Mouse (Mus musculus) forebrain, postnatal 0 days (tissue): ENCODE measurements at regions not wholly inside any gene's neighbourhood (a gene's known extent, or its start where the extent isn't known, plus 50 kb on each side); places are given as distances from the start of the nearest gene placed in this dataset.
A peak's percentile ranks its signal among the peaks of the same experiment; 100 is the strongest.

Source experiments
- ATAC-seq: fragments of 200-750 bp; cut with Nextera tagmentation; 2 replicates; pipeline ENCODE4 v1.8.0; 2017; ENCODE audit warnings: mild to moderate bottlenecking, moderate library complexity
- DNase-seq: peaks from one replicate; pipeline ENCODE4 v3.0.0-alpha.2; 2015
- H3K27ac ChIP-seq: fragments of 300-500 bp; sonication (generic); 2 replicates; pipeline ENCODE4 v1.5.1; 2014; ENCODE audit warnings: low read depth, mild to moderate bottlenecking, antibody characterized with exemption, low read length, moderate library complexity, mixed read lengths
- H3K27me3 ChIP-seq: fragments of 300-500 bp; sonication (generic); 2 replicates; pipeline ENCODE4 v1.6.1; 2014; ENCODE audit warnings: mild to moderate bottlenecking, low read length, mixed read lengths; ENCODE audit not compliant: insufficient read depth
- H3K36me3 ChIP-seq: fragments of 300-500 bp; sonication (generic); 2 replicates; pipeline ENCODE4 v1.6.1; 2014; ENCODE audit warnings: mild to moderate bottlenecking, moderate library complexity; ENCODE audit not compliant: insufficient read depth
- H3K4me1 ChIP-seq: fragments of 300-500 bp; sonication (generic); 2 replicates; pipeline ENCODE4 v1.6.1; 2014; ENCODE audit warnings: antibody characterized with exemption; ENCODE audit not compliant: insufficient read depth
- H3K4me2 ChIP-seq: fragments of 300-500 bp; sonication (generic); 2 replicates; pipeline ENCODE4 v1.6.1; 2014; ENCODE audit warnings: low read depth, mild to moderate bottlenecking, moderate library complexity
- H3K4me3 ChIP-seq: fragments of 300-500 bp; sonication (generic); 2 replicates; pipeline ENCODE4 v1.5.1; 2014; ENCODE audit warnings: low read depth, low read length, mixed read lengths
- H3K9ac ChIP-seq: fragments of 300-500 bp; sonication (generic); 2 replicates; pipeline ENCODE4 v1.6.1; 2014; ENCODE audit warnings: mild to moderate bottlenecking
- H3K9me3 ChIP-seq: fragments of 300-500 bp; sonication (generic); 2 replicates; pipeline ENCODE4 v1.6.1; 2016; ENCODE audit warnings: low read length
- CTCF ChIP-seq: sonication (generic); IDR thresholded peaks from 2 replicates; pipeline ENCODE4 v1.5.1; 2016; ENCODE audit warnings: antibody characterized with exemption, control low read depth, low read depth
- WGBS: fragments of 180-500 bp; shearing (Covaris S2); extraction: QIAGEN DNeasy Blood & Tissue Kit; methylation state at CpG from one replicate; pipeline ENCODE4 v1.1.7; 2014; 5-methylcytosine and 5-hydroxymethylcytosine counted together

DNA sequence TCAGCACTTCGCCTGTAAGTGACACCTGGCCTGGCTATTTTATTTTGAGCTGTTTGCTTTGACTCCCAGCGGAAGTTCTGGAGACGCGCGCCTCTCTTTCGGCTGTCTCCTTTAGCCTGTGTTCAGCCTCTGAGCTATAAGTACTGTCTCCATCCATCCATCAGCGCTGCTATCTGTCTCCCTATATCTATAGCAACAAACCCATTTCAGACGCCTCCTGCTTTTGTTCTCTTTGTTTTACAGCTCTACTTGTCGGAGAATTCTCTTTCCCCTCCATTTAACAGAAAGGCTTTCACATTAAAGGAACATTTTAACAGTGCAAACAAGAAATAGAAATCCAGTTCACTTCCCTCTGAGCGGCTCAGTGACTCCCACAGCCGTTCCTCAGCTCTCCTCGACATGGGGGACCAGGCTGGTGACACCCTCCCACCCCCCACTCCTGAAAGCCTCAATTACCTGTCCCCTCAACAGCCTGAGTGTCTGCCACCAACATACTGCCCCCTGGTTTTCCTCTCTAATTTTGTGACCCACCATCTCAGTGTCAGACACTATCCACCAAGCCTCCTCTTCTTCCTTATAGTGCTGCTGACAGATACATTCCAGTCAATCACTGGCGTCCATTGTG, 682.7 kb downstream of the Gm9195 start:
- TF ChIP-seq CTCF: no peak
- no peaks in the 10 kb centered on the region for H3K27me3 ChIP-seq
- 50% methylated on average over 13 of the region's 13 CpGs for WGBS
- DNase-seq: no peak
- H3K9me3 ChIP-seq: no peaks in the 10 kb centered on the region
- ATAC-seq: 0 out of 2 replicates have a peak, but pooled peaks have one; percentile 53
- no peak overlapping the region for H3K9ac ChIP-seq
- H3K4me1 ChIP-seq: no peaks in the 10 kb centered on the region
- H3K4me3 ChIP-seq: no peak overlapping the region
- H3K4me2 ChIP-seq: no peak overlapping the region
- H3K36me3 ChIP-seq: no peaks in the 10 kb centered on the region
- no peak overlapping the region for H3K27ac ChIP-seq

DNA sequence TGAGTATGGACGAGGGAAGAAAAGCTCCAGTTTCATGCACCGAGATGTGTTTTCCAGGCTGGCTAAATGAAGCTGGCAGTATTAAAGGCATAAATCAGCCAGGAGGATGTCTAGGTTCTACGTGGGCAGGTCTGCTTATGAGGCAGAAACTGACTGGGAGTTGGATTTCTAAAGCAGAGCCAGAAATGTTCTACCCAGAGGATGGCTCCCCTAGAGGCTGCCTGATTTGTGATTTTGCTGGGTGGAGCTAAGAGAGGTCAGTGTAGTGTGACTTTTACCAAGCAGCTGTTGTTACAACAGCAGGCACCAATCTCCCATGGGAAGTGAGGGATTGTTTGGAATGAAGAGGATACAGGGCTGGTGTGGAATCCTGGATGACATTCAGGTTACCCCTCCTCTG, 686.0 kb downstream of the Gm9195 start:
- H3K4me1 ChIP-seq: no peaks in the 10 kb centered on the region
- no peak for DNase-seq
- no peak overlapping the region for H3K9ac ChIP-seq
- 69% methylated on average over 3 of the region's 3 CpGs for WGBS
- no peaks in the 10 kb centered on the region for H3K36me3 ChIP-seq
- no peak for ATAC-seq
- no peaks in the 10 kb centered on the region for H3K9me3 ChIP-seq
- H3K4me3 ChIP-seq: no peak overlapping the region
- TF ChIP-seq CTCF: no peak
- H3K27ac ChIP-seq: no peak overlapping the region
- H3K27me3 ChIP-seq: no peaks in the 10 kb centered on the region
- no peak overlapping the region for H3K4me2 ChIP-seq

DNA sequence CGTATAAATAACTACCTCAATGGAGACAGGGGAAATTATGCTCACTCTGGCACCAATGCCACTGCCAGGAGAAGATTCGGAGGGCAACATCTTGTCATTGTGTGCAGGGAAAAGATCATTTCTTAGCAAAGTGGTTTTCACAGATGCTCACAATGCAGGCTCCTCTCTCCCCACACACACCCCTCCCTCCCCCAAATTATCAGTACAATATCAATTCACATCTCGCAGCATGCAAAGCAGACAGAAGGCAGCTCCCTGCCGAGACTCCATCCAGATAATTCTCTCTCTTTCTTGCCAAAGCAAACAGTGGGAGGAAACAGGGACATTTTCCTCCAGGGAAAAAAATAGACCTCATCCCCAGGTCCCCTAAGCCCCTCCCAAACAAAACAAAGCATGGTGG, 691.8 kb downstream of the Gm9195 start:
- Histone ChIP-seq H3K27me3 (no peaks in the 10 kb centered on the region), H3K4me3 (no peak overlapping the region), H3K36me3 (no peaks in the 10 kb centered on the region), H3K9ac (no peak overlapping the region), H3K4me1 (no peaks in the 10 kb centered on the region), H3K27ac (peak overlapping the region; percentile 45; the same call in 1 of the 2 replicates), H3K9me3 (no peaks in the 10 kb centered on the region), H3K4me2 (no peak overlapping the region)
- WGBS: 22% methylated on average over 4 of the region's 4 CpGs
- ATAC-seq: peak; percentile 66
- DNase-seq: peak; percentile 56
- TF ChIP-seq CTCF: no peak

DNA sequence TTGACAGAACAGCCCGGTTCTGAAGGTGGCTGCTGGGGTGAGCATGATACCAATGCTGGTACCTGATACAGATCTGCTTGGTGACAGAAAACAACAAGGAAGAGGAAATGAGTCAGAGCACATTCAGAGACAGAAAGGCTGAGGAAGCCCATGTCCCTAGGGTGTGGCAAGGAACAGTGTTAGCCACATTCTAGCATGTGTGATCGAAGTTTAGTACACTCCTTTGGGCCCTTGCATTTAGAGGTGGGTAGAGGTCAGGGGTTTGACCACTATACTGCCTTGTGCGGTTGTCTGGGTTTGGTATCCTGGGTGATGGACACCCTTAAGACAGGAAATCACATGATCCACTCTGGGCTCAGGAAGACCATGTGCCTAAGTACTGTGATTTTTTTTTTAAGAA, 695.9 kb downstream of the Gm9195 start:
- ATAC-seq (no peak), DNase-seq (no peak)
- no peak for TF ChIP-seq CTCF
- no peaks in the 10 kb centered on the region for H3K27me3 ChIP-seq
- H3K36me3 ChIP-seq: no peaks in the 10 kb centered on the region
- H3K4me1 ChIP-seq: no peaks in the 10 kb centered on the region
- no peak overlapping the region for H3K27ac ChIP-seq
- no peaks in the 10 kb centered on the region for H3K9me3 ChIP-seq
- H3K4me2 ChIP-seq: no peak overlapping the region
- no peak overlapping the region for H3K9ac ChIP-seq
- no peak overlapping the region for H3K4me3 ChIP-seq
- 81% methylated on average over 3 of the region's 3 CpGs for WGBS

DNA sequence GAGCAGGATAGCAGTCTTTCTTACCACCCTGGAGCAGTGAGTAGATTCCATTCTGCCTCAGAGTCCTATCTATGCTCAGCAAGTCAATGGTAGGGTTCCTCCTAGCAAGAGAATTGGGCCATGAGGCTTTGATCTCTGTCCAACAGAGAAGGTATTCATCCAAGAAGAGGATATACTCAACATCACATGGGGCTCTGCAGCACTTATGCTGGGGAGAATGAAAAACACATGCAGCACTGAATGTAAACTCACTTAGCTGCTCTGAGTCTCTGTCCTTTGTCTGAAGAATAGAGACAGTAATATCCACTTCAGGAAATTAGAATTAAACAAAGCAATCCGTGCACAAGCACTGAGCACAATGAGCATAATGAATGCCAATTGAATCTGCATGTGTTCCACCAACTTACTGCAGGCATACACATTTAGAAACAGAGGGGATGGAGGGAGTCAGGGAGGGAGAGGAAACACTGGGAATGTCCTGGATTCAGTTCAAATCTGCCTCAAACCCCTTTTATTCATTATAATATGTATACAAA, 714.6 kb downstream of the Gm9195 start:
- H3K36me3 ChIP-seq: no peaks in the 10 kb centered on the region
- H3K27ac ChIP-seq: no peak overlapping the region
- no peaks in the 10 kb centered on the region for H3K9me3 ChIP-seq
- ATAC-seq (no peak), DNase-seq (peak; percentile 8)
- no peak overlapping the region for H3K4me2 ChIP-seq
- TF ChIP-seq CTCF: no peak
- H3K9ac ChIP-seq: no peak overlapping the region
- WGBS: 30% methylated on average over 1 of the region's 1 CpGs
- no peaks in the 10 kb centered on the region for H3K4me1 ChIP-seq
- no peaks in the 10 kb centered on the region for H3K27me3 ChIP-seq
- no peak overlapping the region for H3K4me3 ChIP-seq

DNA sequence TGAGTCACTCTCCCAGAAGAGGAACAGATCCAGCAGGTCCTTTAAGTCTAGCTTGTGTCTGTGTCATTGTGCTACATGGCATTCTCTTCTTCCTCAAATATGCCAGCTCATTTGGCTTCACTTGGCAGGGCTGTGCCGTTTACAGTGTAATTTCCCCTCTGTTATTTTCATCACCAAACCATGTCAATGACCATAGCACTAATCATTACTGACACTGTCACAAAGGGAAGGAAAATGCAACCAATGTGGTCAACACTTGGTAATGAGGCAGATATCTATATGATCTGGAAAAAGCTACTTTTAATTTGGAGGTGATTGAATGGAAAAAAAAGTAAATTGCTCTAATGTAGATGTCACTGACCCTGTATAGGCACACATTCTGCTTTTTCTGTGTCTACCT, 724.8 kb downstream of the Gm9195 start:
- 45% methylated on average over 1 of the region's 1 CpGs for WGBS

DNA sequence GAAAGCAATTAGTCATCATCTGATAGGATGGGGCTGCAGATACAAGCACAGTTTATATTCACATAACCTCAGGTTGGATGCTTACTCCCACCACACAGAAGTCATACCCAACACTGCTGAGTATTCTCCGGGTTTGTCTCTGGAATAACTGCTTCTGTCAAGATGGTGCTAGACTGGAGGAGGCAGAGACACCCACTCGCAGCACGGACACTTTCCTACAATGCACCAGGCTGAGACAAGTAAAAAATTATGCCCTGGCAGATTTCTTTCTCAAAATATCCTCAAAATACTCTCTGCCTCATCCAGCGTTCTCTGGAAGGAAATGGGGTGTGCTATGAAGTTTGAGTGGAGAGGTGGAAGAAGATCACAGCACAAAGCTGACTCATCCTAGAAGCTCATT, 763.1 kb downstream of the Gm9195 start:
- ATAC-seq (no peak), DNase-seq (no peak)
- Histone ChIP-seq H3K4me3 (no peak overlapping the region), H3K4me2 (no peak overlapping the region), H3K27me3 (no peaks in the 10 kb centered on the region), H3K27ac (no peak overlapping the region), H3K9me3 (no peaks in the 10 kb centered on the region), H3K9ac (no peak overlapping the region), H3K4me1 (no peaks in the 10 kb centered on the region), H3K36me3 (no peaks in the 10 kb centered on the region)
- 89% methylated on average over 4 of the region's 4 CpGs for WGBS
- no peak for TF ChIP-seq CTCF

More for the DNA sequence above, 724.8 kb downstream of the Gm9195 start:
- Histone ChIP-seq H3K27ac (no peak overlapping the region), H3K27me3 (no peaks in the 10 kb centered on the region), H3K36me3 (no peaks in the 10 kb centered on the region), H3K4me3 (no peak overlapping the region), H3K9ac (no peak overlapping the region), H3K4me2 (no peak overlapping the region), H3K4me1 (no peaks in the 10 kb centered on the region), H3K9me3 (no peaks in the 10 kb centered on the region)
- no peak for ATAC-seq
- no peak for TF ChIP-seq CTCF
- DNase-seq: no peak
